Mouse (Mus musculus) MN1 (cell line): ENCODE results near the gene Guca2a.
"Not testable (repeated sequence)": the region's sequence is repeated elsewhere in the genome, so short reads cannot be mapped to it uniquely, and the experiment has no call there.

Source experiments
- DNase-seq: peaks from one replicate; pipeline ENCODE4 v3.0.0-alpha.2; 2016; ENCODE audit warnings: low spot score

Guca2a gene

DNA sequence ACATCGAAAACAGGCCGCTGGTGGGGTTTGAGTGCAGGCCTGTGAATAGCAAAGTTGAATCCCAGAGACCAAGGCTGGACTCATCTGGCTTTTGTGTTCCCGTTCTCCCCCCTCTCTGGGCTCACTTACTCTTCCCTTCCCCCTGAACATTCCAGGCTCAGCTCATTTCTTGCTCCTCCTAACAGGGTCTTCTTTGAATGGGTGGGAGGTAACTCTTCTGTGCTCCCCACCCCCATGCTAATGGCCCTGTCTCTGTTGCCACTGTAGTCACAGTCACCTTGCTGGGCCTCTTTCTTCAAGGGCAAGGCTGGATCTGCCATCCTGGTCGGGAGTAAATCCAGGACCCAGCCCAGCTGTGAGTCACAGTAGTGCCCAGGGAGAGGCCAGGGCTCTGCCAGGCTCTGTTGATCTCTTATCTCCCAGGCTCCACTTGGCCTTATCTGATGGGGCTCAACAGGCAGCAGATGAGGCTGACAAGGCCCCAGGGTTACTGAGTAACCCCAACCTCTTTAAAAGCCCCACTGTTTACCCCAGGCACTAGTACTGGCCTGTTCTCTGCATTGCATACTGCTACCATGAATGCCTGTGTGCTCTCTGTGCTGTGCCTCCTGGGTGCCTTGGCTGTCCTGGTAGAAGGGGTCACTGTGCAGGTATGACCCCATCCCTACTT lies at the start of gene Guca2a:
Gene Guca2a, plus strand, starts transcription at position 529 of the 670 bp plus-strand sequence.
- DNase-seq = peak; percentile 54

- DNase-seq = no peak
Measured at GRCm38 (mm10) chr4:119588037-119588436, 49.5 kb upstream of the Guca2a start.

- no peak for DNase-seq
Measured at GRCm38 (mm10) chr4:119589423-119589822, 48.1 kb upstream of the Guca2a start.

- no peak for DNase-seq
Measured at GRCm38 (mm10) chr4:119590027-119590426, 47.5 kb upstream of the Guca2a start.

DNA sequence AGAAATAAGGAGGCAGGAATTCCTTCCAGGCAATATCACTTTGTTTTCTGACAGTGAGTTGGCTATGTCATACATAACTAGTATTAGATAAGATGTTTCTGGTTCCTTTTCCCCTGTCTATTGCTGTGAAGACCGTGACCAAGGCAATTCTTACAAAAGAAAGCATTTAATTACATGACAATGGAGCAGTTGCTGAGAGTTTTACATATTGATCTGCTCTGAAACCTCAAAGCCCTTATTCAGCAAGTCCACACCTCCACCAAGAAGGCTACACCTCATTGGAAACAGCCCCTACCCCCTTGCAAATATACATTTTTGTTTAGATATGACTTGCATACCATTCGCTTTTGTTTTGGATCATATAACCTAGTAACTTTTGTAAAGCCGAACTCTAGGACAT lies 45.0 kb upstream of the Guca2a start:
- DNase-seq = no peak

DNA sequence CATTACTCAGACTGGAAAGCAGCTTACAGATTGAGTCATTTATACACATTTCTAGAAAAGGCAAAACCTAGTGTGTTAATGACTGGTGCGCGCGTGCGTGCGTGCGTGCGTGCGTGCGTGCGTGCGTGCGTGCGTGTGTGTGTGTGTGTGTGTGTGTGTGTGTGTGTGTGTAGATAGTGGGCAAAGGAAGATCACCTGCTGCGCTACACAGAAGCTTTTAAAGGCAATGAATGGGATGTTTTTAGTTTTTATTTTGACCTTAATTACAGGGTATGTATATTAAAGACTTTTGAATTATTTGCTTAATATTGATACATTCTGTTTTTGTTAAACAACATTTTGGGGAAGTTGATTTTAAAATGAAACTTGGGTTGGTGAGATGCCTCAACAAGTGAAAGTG lies 43.2 kb upstream of the Guca2a start:
- no peak for DNase-seq

DNA sequence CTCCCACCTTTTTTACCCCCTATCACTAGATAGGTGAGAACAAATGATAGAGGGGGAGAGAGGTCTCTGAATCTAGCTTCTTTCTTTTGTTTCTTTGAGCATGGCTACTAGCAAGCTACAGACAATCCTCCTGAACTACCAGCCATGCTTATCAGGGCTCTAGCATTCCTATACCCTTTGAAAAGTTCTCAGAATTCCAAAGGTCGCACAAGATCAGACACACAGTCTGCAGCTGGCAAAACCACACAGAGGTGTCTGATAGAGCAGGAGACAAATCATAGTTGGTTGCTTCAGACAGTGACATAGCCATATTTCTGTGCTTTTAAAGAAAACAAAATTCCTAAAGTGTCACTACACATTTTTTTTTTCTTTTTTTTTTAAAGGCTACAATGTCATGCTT lies 37.9 kb upstream of the Guca2a start:
- DNase-seq = no peak

DNA sequence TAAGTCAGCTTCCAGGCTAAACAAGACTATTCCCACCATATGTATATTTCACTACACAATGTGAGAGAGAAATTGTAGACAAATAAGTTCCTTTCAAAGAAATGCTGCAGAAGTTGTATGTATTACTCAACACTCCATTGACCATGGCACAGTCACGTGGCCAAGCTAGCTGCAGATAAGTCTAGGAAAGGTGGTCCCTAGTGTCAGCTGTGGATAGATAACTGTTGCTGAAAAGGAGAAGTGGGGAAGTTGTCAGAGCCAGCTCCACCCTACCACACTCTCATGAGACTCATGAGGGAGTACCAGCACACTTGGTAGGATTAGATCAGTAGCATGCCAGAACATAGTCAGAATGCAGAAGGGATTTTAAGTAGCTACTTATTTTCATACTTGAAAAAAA lies 28.0 kb upstream of the Guca2a start:
- DNase-seq = no peak

GRCm38 (mm10) chr4:119614078-119614477 lies 23.4 kb upstream of the Guca2a start:
- DNase-seq = peak; percentile 29

- DNase-seq = no peak
Measured at GRCm38 (mm10) chr4:119614724-119615123, 22.8 kb upstream of the Guca2a start.

DNA sequence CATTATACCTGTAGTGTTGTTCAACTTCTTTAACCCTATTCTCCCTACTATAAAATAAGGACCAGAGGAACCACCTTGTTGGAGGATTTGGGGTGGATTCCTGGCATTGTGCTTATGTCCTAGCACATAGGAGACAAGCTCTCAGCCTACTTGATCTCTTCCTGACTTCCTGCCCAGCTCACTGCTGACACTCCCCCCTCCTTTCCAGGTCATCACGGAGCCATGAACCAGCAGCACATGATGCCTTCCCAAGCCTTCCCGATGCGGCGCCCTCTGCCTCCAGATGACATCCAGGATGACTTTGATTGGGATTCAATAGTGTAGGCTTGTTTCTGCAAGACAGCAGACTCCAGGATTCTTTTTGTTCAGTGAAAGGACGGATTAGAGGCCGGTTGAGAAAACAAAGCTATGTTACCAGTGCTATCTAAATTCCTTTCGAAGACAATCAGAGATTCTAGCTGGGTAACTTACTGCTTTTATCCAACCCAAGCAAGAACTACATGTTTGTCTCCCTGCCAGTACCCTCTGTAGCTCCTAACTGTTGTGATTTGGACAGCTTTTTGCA lies 11.3 kb upstream of the Guca2a start:
- DNase-seq = no peak

GRCm38 (mm10) chr4:119626876-119627275 lies 10.6 kb upstream of the Guca2a start:
- no peak for DNase-seq

GRCm38 (mm10) chr4:119627317-119627716 lies 10.2 kb upstream of the Guca2a start:
- no peak for DNase-seq

- DNase-seq = not testable (repeated sequence)
Measured at GRCm38 (mm10) chr4:119628363-119628762, 9.1 kb upstream of the Guca2a start.

- peak; percentile 28 for DNase-seq
Measured at GRCm38 (mm10) chr4:119631115-119631919, 6.2 kb upstream of the Guca2a start.

- no peak for DNase-seq
Measured at GRCm38 (mm10) chr4:119632721-119633120, 4.8 kb upstream of the Guca2a start.

- DNase-seq = no peak
Measured at GRCm38 (mm10) chr4:119633342-119633741, 4.2 kb upstream of the Guca2a start.

DNA sequence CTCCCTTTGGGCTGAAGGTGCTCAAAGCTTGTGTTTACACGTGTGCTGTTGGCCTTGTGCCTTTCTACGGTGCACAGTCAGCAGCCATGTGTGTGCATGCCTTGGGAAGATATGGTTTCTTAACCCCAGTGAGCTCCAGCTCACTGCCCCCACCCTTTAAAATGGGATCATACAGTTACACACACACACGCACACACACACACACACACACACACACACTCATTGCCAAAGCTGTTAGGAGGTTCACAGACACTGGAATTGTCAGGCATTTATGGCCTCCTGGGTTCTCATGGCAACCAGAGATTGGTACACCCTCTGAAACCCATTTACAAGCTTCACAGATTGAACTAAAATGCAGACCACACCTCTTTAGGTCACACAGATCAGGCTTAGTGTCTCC lies 3.6 kb upstream of the Guca2a start:
- no peak for DNase-seq

DNA sequence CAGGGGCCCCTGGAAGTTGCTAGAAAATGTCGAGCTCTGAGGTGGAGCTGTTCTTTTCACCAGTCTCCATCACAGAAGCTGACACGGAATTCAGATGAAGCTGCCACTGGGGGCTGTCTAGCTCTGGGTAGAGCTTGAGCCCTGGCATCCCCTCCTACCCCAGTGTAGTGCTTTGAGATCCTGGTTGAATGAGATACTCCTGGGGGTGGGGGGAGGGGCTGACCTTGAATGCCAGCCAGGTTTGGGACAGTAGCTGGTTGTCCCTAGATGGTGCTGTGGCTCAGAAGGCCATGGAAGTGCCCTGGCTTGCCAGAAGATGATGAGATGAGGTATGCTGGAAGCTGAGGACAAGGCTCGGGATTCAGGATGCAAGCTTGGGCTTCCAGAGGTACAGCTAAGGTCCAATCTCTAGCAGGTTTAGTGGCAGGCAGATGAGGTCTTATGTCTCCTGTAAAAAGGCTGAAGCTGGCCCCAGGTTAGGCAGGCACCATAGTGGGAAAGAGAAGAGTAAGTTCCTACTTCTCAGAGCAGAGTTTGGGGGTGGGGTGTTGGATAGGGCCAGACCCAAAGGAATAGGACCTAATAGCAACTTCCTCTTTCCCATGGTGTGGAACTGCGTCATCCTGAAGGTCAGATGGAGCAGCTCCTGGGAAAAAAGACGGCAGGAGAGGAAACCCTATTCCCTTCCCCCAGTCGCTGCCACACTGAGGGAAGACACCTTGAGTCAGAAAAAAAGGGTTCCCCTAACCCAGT lies 2.4 kb upstream of the Guca2a start:
- no peak for DNase-seq

DNA sequence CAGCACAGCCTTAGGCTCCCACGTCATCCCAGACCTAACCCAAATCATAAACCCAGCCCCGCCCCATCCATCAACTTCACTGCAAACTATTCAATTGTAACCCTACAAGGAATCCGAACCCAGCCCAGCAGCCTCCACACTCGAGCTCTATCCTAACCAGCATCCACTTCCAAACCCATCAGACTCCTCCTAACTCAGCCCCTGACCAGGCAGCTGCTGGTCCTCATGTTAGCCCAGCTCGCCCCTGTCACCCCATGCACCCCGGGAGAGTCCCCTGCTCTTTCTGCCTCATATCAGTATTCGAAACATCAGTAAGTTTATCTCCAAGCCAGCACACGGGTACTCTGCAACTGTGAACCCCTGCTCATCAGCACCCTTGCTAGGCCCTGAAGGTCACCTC lies 1.8 kb upstream of the Guca2a start:
- DNase-seq = no peak

DNA sequence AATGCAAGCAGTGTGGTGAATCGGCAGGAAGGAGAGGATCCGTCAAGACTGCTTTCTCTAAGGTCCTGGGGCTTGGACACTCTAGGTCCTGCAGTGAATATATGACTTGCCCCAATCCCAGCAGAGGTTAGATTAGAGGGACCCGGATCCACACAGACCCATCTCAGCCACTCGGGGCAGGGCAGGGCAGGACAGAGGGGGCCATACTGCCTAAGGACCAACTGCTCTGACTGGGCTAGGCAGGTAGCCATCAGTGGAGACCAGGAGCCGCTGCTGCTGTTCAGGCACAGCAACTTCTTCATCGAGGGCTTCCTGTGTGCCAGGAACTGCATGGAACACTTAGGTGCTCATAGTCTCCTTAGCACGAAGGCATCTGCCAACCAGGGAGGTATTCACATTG lies 773 bp upstream of the Guca2a start:
- DNase-seq = no peak

DNA sequence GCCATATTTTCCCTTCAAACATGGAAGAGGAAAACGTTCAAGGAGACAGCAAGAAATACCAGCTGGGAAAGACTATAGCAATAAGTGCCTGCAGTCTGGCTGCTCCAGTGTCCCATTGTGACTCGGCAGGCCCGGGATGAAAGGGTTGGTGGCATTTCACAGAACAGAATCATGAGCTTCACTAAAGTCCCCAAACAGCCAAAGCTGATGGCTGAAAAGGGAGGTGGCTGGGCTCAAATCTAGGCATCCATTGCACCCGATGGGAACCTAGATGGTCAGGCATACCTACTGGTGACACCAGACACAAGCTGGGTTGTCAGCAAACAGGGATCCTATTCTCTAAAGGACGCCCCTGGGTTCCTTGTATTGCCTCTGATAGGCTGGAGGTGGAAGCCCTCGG lies 442 bp downstream of the Guca2a start:
- no peak for DNase-seq

- DNase-seq = no peak
Measured at GRCm38 (mm10) chr4:119638656-119639055, 1.2 kb downstream of the Guca2a start.
